Mouse (Mus musculus): ENCODE measurements around the gene Trim50.

DNA sequence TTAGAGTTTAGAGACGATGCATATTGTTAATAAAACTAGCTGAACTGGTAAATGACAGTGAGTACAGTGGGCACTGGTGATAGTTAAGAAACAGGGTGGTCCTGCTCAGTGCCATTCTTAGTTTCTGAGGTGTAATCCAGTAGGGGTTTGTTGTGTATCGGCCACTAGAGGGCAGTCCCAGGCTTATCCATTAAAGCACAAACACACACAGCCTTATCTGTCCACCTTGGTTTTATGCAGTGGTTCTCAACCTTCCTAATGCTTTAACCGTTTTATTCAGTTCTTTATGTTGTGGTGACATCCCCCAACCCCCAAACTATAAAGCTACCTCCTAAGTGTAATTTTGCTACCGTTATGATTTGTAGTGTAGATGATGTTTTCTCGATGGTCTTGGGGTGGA lies 42.7 kb downstream of the Trim50 start:
- TF ChIP-seq CTCF (IDR thresholded peaks at IDR 0.05; ENCODE audit: low read depth) (peak; percentile 76), EP300 (optimal IDR thresholded peaks at IDR 0.05) (no peak)

Measured in stomach, postnatal 0 days (tissue).